Mouse (Mus musculus) macrophage (primary cell): ENCODE data around the gene Grid2. TPM values are rescaled to one million over a fixed set of nuclear protein-coding genes. Genes with fewer than 3 reads are reported as not detected.

Experiments used
- H3K27ac ChIP-seq: fragments of 350-480 bp; formaldehyde crosslinking; 2 replicates; pipeline ENCODE4 v1.9.0; 2021
- H3K36me3 ChIP-seq: fragments of 350-480 bp; formaldehyde crosslinking; 2 replicates; pipeline ENCODE4 v1.9.0; 2021; ENCODE audit errors: inconsistent target
- H3K4me3 ChIP-seq: fragments of 350-480 bp; formaldehyde crosslinking; 2 replicates; pipeline ENCODE4 v1.9.0; 2021; ENCODE audit errors: inconsistent target
- H3K79me2 ChIP-seq: fragments of 350-480 bp; formaldehyde crosslinking; 2 replicates; pipeline ENCODE4 v1.9.0; 2021; ENCODE audit errors: inconsistent target
- WGBS: methylation state at CpG from one replicate; pipeline ENCODE4 v1.1.7; 2026; ENCODE audit warnings: inconsistent platforms; ENCODE audit not compliant: missing documents; 5-methylcytosine and 5-hydroxymethylcytosine counted together
- polyA plus RNA-seq: library from polyadenylated mRNA; stranded (reverse); fragments of 250-400 nt; gene quantifications from 3 replicates; pipeline ENCODE4 v1.2.4, GENCODE M21; 2018; ENCODE audit warnings: inconsistent platforms

The Grid2 gene
- polyA plus RNA-seq, 1 experiment from 2014 or later, result not detected

DNA sequence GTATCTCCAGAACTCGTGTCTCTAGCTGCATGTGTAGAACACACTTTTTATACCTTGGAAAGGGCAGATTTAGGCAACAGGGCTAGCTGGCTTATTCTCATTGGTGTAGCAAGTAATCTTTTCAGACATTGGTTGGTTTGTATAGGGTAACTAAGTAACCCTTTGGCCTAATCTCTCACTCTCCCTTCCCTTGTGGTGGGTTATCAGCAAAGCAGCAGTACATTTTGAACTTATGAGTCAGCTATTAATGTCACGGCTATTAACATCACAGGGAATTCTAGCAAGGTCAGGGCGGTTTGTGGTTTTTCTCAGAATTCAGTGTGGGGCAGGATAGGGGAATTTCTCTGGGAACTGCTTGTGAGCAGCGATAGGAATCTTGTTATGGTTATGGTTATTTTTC is 1007.8 kb downstream of the Grid2 start:
- WGBS, result 87% methylated on average over 4 of the region's 4 CpGs
- H3K36me3 ChIP-seq, result no peaks in the 10 kb centered on the region
- H3K79me2 ChIP-seq, result no peaks in the 10 kb centered on the region
- no peak overlapping the region for H3K27ac ChIP-seq
- H3K4me3 ChIP-seq, result no peak overlapping the region

DNA sequence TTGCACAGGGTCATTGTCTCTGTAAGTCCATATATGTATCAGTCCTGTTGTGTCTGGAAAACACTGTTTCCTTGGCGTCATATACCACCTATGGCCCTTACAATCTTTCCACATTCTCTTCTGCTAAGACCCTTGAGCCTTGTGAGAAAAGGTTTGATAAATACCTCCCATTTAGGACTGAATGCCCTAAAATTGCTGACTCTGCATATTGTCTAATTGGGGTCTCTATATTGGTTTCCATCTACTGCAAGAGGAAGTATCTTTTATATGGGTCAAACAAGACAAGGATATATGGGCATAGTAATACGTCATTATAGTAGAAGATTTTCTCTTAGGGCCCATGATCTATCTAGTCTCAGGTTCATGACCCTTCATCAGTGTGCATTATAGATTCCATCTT is 1008.5 kb downstream of the Grid2 start:
- WGBS, result 96% methylated on average over 2 of the region's 2 CpGs
- no peaks in the 10 kb centered on the region for H3K36me3 ChIP-seq
- no peak overlapping the region for H3K27ac ChIP-seq
- no peaks in the 10 kb centered on the region for H3K79me2 ChIP-seq
- no peak overlapping the region for H3K4me3 ChIP-seq

- Histone ChIP-seq H3K79me2 (no peaks in the 10 kb centered on the region), H3K36me3 (no peaks in the 10 kb centered on the region), H3K4me3 (no peak overlapping the region), H3K27ac (no peak overlapping the region)
- WGBS, result 45% methylated on average over 2 of the region's 2 CpGs
Measured at GRCm38 (mm10) chr6:64274319-64275114, 1018.8 kb downstream of the Grid2 start.

DNA sequence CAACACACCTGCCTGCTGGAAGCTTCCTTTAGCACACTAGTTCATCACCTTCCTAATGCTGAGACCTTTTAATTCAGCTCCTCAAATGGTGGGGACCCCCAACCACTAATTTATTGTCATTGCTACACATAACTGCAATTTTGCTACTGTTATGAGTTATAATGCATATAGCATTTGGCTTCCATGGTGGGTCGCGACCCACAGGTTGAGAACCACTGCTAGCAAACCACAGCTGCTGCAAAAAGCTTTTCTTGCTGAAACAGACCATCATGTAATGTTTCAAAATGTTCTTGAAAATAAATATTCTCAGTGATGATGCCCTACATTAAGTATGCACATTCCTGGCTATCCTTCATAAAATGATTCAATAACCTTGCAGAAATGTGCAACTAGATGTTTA is 1024.3 kb downstream of the Grid2 start:
- whole genome bisulfite sequencing, result 90% methylated on average over 2 of the region's 2 CpGs
- no peaks in the 10 kb centered on the region for H3K79me2 ChIP-seq
- no peak overlapping the region for H3K4me3 ChIP-seq
- H3K27ac ChIP-seq, result no peak overlapping the region
- H3K36me3 ChIP-seq, result no peaks in the 10 kb centered on the region

- Histone ChIP-seq H3K27ac (no peak overlapping the region), H3K4me3 (no peak overlapping the region), H3K36me3 (no peaks in the 10 kb centered on the region), H3K79me2 (no peaks in the 10 kb centered on the region)
- WGBS, result 88% methylated on average over 1 of the region's 1 CpGs
Measured at GRCm38 (mm10) chr6:64293761-64294160, 1038.1 kb downstream of the Grid2 start.

DNA sequence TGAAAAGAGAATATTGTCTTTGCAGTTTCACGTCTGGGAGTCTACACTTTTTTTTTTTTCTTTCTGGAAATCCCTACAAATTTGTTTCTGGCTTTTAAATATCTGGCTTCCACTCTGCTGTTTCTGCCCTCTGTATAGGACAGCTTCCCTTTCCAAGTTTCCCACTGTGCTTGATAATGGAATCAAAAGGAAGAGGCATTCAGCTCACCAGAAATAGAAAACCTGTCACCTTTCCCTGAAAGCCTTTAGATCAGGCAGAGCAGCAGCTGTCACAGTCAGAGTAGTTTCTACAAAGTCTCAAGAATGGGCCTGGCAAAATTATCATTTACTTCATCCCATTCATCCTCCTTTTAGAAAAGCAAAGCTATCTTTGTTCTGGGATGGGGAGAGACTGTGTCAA is 1042.0 kb downstream of the Grid2 start:
- no peak overlapping the region for H3K27ac ChIP-seq
- H3K79me2 ChIP-seq, result no peaks in the 10 kb centered on the region
- no peaks in the 10 kb centered on the region for H3K36me3 ChIP-seq
- H3K4me3 ChIP-seq, result no peak overlapping the region
- WGBS, result 67% methylated on average over 1 of the region's 1 CpGs

- 56% methylated on average over 2 of the region's 2 CpGs for WGBS
- Histone ChIP-seq H3K4me3 (no peak overlapping the region), H3K27ac (no peak overlapping the region)
Measured at GRCm38 (mm10) chr6:64304709-64305476, 1049.2 kb downstream of the Grid2 start.

GRCm38 (mm10) chr6:64308631-64309030 is 1053.0 kb downstream of the Grid2 start:
- Histone ChIP-seq H3K27ac (no peak overlapping the region), H3K4me3 (no peak overlapping the region), H3K79me2 (no peaks in the 10 kb centered on the region), H3K36me3 (no peaks in the 10 kb centered on the region)
- WGBS, result 73% methylated on average over 1 of the region's 1 CpGs

More at GRCm38 (mm10) chr6:64304709-64305476, 1049.2 kb downstream of the Grid2 start:
- Histone ChIP-seq H3K36me3 (no peaks in the 10 kb centered on the region), H3K79me2 (no peaks in the 10 kb centered on the region)

DNA sequence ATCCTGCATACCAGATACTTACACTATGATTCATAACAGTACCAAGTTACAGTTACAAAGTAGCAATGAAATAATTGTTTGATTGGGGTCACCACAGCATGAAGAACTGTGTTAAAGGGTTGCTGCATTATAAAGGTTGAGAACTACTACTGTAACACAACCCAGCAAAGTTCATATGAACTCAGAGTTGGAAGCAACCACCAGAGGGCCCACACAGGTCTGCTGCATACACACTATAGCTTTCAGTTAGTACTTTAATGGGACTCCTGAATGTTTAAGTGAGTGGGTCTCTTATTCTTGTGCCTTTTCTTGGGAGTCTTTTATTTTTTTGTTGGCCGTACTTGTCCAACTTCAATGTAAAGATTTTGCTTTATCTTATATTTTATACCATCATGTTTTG is 1057.5 kb downstream of the Grid2 start:
- Histone ChIP-seq H3K4me3 (no peak overlapping the region), H3K79me2 (no peaks in the 10 kb centered on the region), H3K36me3 (no peaks in the 10 kb centered on the region), H3K27ac (no peak overlapping the region)
- WGBS, result 91% methylated on average over 1 of the region's 1 CpGs

- 100% methylated on average over 1 of the region's 1 CpGs for WGBS
- H3K4me3 ChIP-seq, result no peak overlapping the region
- no peaks in the 10 kb centered on the region for H3K79me2 ChIP-seq
- H3K36me3 ChIP-seq, result no peaks in the 10 kb centered on the region
- H3K27ac ChIP-seq, result no peak overlapping the region
Measured at GRCm38 (mm10) chr6:64326936-64327335, 1071.3 kb downstream of the Grid2 start.

- WGBS, result 86% methylated on average over 3 of the region's 3 CpGs
- Histone ChIP-seq H3K4me3 (no peak overlapping the region), H3K36me3 (no peaks in the 10 kb centered on the region), H3K27ac (no peak overlapping the region), H3K79me2 (no peaks in the 10 kb centered on the region)
Measured at GRCm38 (mm10) chr6:64327876-64328275, 1072.2 kb downstream of the Grid2 start.

DNA sequence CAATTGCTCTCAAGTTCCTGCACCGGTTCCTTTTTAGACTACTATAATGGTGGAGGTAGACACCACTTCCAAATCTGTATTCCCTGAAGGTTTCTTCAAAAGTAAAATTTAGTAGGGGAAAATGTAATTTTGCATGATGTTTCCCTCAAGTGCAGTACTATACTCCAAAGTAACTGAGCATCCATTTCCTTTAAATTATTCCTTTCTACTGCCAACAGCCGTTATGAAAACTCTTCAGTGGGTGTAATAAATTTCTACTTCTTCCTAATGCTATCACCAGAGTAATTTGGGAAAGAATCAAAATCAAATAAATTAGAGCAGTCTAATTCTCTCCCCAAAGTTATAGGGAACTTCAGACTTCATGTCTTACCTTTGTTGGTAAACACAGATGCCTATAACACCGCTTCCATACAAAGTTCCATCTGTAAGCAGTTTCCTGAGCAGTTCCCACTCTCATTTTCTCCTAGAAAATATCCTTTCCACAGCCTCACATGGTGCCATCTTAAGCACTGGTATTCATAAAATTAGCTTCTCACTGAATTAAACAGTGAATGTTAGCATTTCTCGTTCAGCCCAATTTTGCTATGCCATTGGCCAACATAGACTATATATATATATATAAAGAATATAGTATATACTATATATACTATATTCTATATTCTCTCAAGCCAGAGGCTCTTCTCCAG is 1142.9 kb downstream of the Grid2 start:
- Histone ChIP-seq H3K4me3 (no peak overlapping the region), H3K79me2 (no peaks in the 10 kb centered on the region), H3K36me3 (no peaks in the 10 kb centered on the region), H3K27ac (no peak overlapping the region)
- WGBS, result 81% methylated on average over 4 of the region's 4 CpGs

DNA sequence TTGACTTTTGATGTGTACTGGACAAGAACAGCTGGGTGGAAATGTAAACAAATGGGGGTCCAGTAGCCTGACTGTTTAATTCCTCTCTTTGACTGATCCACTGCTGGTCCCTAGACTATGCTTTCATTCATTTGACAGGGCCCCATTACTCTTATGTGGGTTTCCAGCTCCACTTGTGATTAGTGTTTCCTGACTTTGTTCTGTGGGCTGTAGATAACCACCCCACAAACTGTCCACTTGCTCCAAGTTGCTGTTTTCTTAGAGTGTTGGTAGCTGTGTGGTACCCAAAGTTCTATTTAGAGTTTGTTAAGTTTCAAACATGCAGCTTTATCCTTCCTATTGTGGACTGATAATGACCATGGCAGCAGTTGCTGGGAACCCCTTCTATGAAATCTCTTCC is 1172.0 kb downstream of the Grid2 start:
- Histone ChIP-seq H3K27ac (no peak overlapping the region), H3K4me3 (no peak overlapping the region), H3K36me3 (no peaks in the 10 kb centered on the region), H3K79me2 (no peaks in the 10 kb centered on the region)

DNA sequence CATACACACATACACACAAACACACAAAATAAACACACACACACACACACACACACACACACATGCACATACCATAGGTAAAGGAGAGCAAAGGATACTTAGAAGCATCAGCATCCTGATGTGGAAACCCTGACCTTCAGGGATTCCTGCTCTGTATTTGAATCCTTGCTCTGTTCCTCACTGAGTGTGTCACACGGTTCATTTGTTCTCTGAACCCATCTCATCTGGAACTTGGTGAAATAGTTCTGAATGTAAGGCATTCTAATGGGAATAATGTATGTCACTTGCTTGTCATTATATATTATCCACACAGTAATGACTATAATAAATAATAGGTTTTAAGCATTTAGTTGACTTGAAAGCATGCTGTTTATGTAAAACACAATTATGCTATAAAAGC is 1173.2 kb downstream of the Grid2 start:
- no peaks in the 10 kb centered on the region for H3K79me2 ChIP-seq
- H3K27ac ChIP-seq, result no peak overlapping the region
- no peaks in the 10 kb centered on the region for H3K36me3 ChIP-seq
- H3K4me3 ChIP-seq, result no peak overlapping the region
- 53% methylated on average over 1 of the region's 1 CpGs for WGBS

DNA sequence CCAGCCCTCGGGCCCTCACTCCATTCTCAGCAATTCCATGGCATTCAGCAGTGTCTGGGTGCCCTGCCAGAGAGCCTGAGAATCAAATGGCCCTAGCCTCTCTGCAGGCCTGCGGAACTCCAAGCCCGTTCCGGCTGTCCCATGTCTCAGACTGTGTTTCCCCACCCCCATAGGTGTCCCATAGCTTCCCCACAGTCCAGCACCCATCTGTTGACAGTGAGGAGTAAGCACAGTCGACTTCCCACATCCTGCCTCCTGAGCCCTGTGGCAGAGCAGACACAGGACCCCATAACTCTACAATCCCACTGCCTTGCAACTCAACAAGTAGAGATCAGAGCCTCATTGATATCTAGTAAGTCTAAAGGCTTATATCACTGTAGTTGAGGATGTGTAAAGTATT is 1192.5 kb downstream of the Grid2 start:
- Histone ChIP-seq H3K4me3 (no peak overlapping the region), H3K36me3 (no peaks in the 10 kb centered on the region), H3K27ac (no peak overlapping the region), H3K79me2 (no peaks in the 10 kb centered on the region)
- WGBS, result 80% methylated on average over 5 of the region's 5 CpGs
